Mouse (Mus musculus) ES-Bruce4 (cell line): ENCODE data around the gene Ing4. TPM values are rescaled to one million over a fixed set of nuclear protein-coding genes. Genes with fewer than 3 reads are reported as not detected.

Experiments
- H3K27ac ChIP-seq: 2 replicates; pipeline ENCODE4 v1.5.1; 2012; ENCODE audit warnings: low read length, inconsistent platforms; ENCODE audit not compliant: insufficient read depth
- H3K27me3 ChIP-seq: 2 replicates; pipeline ENCODE4 v1.6.1; 2012; ENCODE audit warnings: mild to moderate bottlenecking, low read length, inconsistent platforms; ENCODE audit not compliant: control insufficient read depth, poor library complexity, insufficient read depth, severe bottlenecking
- H3K36me3 ChIP-seq: 2 replicates; pipeline ENCODE4 v1.6.1; 2012; ENCODE audit warnings: inconsistent platforms, mild to moderate bottlenecking, low read length, moderate library complexity; ENCODE audit not compliant: control insufficient read depth, poor library complexity, insufficient read depth, severe bottlenecking
- H3K4me1 ChIP-seq: one replicate; pipeline ENCODE4 v1.8.1; 2011; ENCODE audit warnings: low read length; ENCODE audit not compliant: control insufficient read depth, insufficient read depth
- H3K4me3 ChIP-seq: 2 replicates; pipeline ENCODE4 v1.5.1; 2011; ENCODE audit warnings: low read depth, mild to moderate bottlenecking, low read length
- H3K9ac ChIP-seq: 2 replicates; pipeline ENCODE4 v1.6.1; 2012; ENCODE audit warnings: low read depth, mild to moderate bottlenecking, inconsistent platforms; ENCODE audit not compliant: poor library complexity, severe bottlenecking
- H3K9me3 ChIP-seq: replicated peaks from 2 replicates; pipeline ENCODE4 v1.6.1; 2012; ENCODE audit warnings: mild to moderate bottlenecking, low read length, inconsistent platforms; ENCODE audit not compliant: control insufficient read depth, poor library complexity, insufficient read depth, severe bottlenecking
- CTCF ChIP-seq: IDR thresholded peaks from one replicate; pipeline ENCODE4 v1.8.1; 2011; ENCODE audit warnings: low read depth, low read length
- EP300 ChIP-seq: IDR thresholded peaks from 2 replicates; pipeline ENCODE4 v1.6.1; 2011; ENCODE audit warnings: low read depth, low read length; ENCODE audit not compliant: insufficient read depth
- POLR2A ChIP-seq: IDR thresholded peaks from one replicate; pipeline ENCODE4 v1.8.1; 2011; ENCODE audit warnings: low read length; ENCODE audit not compliant: insufficient read depth
- polyA plus RNA-seq: library from polyadenylated mRNA; stranded (reverse); fragments of >200 nt; gene quantifications from 2 replicates; pipeline ENCODE4 v1.2.4, GENCODE M21; 2011; ENCODE audit warnings: low read depth; ENCODE audit not compliant: missing spikeins, insufficient read depth, insufficient read length

Ing4 gene
- polyA plus RNA-seq, 1 experiment = 44.0 TPM

- TF ChIP-seq CTCF (peak; percentile 94), POLR2A (no peak), EP300 (no peak)
- no peaks in the 10 kb centered on the region for H3K4me1 ChIP-seq
- no peaks in the 10 kb centered on the region for H3K36me3 ChIP-seq
- H3K9ac ChIP-seq = peak overlapping the region; percentile 20
- H3K27me3 ChIP-seq = no peaks in the 10 kb centered on the region
- H3K9me3 ChIP-seq = no peaks in the 10 kb centered on the region
- no peak overlapping the region for H3K27ac ChIP-seq
- peak overlapping the region; percentile 51 for H3K4me3 ChIP-seq
These were observed 42.4 kb downstream of the Ing4 start for GRCm38 (mm10) chr6:125081797-125082560.

GRCm38 (mm10) chr6:125082801-125083386 lies 43.3 kb downstream of the Ing4 start:
- no peaks in the 10 kb centered on the region for H3K9me3 ChIP-seq
- H3K9ac ChIP-seq = no peak overlapping the region
- no peaks in the 10 kb centered on the region for H3K36me3 ChIP-seq
- H3K27me3 ChIP-seq = no peaks in the 10 kb centered on the region
- no peaks in the 10 kb centered on the region for H3K4me1 ChIP-seq
- no peak overlapping the region for H3K4me3 ChIP-seq
- H3K27ac ChIP-seq = no peak overlapping the region
- no peak for TF ChIP-seq CTCF
- no peak for TF ChIP-seq POLR2A
- TF ChIP-seq EP300 = no peak

GRCm38 (mm10) chr6:125084424-125084823 lies 44.9 kb downstream of the Ing4 start:
- H3K27me3 ChIP-seq = no peaks in the 10 kb centered on the region
- H3K9me3 ChIP-seq = no peaks in the 10 kb centered on the region
- no peak overlapping the region for H3K27ac ChIP-seq
- H3K9ac ChIP-seq = no peak overlapping the region
- peaks cover under 1% of the 10 kb centered on the region for H3K4me1 ChIP-seq
- H3K36me3 ChIP-seq = no peaks in the 10 kb centered on the region
- no peak overlapping the region for H3K4me3 ChIP-seq
- TF ChIP-seq CTCF = peak; percentile 11
- TF ChIP-seq EP300 = no peak
- no peak for TF ChIP-seq POLR2A

GRCm38 (mm10) chr6:125087937-125088336 lies 48.4 kb downstream of the Ing4 start:
- Histone ChIP-seq H3K36me3 (no peaks in the 10 kb centered on the region), H3K9me3 (no peaks in the 10 kb centered on the region), H3K4me1 (peaks cover 2% of the 10 kb centered on the region), H3K27me3 (no peaks in the 10 kb centered on the region), H3K4me3 (no peak overlapping the region), H3K9ac (no peak overlapping the region), H3K27ac (no peak overlapping the region)
- no peak for TF ChIP-seq CTCF
- TF ChIP-seq POLR2A = no peak

GRCm38 (mm10) chr6:125088561-125089321 lies 49.2 kb downstream of the Ing4 start:
- H3K4me1 ChIP-seq = peaks cover 2% of the 10 kb centered on the region
- H3K9me3 ChIP-seq = no peaks in the 10 kb centered on the region
- no peaks in the 10 kb centered on the region for H3K27me3 ChIP-seq
- peak overlapping the region; percentile 87 for H3K9ac ChIP-seq
- peak overlapping the region; percentile 9 for H3K4me3 ChIP-seq
- peak overlapping the region; percentile 78 for H3K27ac ChIP-seq
- no peaks in the 10 kb centered on the region for H3K36me3 ChIP-seq
- TF ChIP-seq CTCF = peak; percentile 3
- 0 out of 2 replicates have a peak, but pooled peaks have one; percentile 23 for TF ChIP-seq EP300
- no peak for TF ChIP-seq POLR2A
